Mouse (Mus musculus) erythroblast, embryonic 14.5 days (primary cell): ENCODE data around the gene Hoxc4.

Experiments used
- GATA1 ChIP-seq: IDR thresholded peaks from 2 replicates; pipeline ENCODE4 v1.6.1; 2012; ENCODE audit warnings: low read length, inconsistent platforms, mixed read lengths
- TAL1 ChIP-seq: IDR thresholded peaks from 3 replicates; pipeline ENCODE4 v1.6.1; 2012; ENCODE audit warnings: low read length, inconsistent platforms, mixed read lengths

DNA sequence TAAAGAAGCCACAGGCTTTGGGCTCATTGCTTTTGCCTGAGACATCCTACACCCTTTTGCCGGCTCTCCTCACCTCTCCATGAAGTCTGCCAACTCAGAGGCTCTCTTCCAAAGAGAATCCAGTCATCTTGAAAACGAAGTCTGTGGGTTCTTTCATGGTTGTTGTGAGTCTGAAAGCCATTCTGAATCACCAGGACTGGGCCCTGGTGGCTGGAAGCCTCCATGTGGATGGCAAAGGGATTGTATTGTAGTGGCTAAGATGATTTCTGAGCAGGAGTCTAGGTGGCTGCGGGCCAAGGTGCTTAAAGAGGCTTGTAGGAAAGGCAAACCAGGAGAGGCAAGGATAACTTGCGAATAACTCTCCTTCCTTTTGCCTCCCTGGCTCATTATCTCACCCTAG is 16.6 kb upstream of the Hoxc4 start:
- TF ChIP-seq GATA1 = no peak
- no peak for TF ChIP-seq TAL1
